Mouse (Mus musculus): ENCODE results near the gene Pde11a. TPM values are rescaled to one million over a fixed set of nuclear protein-coding genes. Genes with fewer than 3 reads are reported as not detected.

Pde11a gene
- polyA plus RNA-seq, 1 experiment from 2014 or later: 0.57 TPM

DNA sequence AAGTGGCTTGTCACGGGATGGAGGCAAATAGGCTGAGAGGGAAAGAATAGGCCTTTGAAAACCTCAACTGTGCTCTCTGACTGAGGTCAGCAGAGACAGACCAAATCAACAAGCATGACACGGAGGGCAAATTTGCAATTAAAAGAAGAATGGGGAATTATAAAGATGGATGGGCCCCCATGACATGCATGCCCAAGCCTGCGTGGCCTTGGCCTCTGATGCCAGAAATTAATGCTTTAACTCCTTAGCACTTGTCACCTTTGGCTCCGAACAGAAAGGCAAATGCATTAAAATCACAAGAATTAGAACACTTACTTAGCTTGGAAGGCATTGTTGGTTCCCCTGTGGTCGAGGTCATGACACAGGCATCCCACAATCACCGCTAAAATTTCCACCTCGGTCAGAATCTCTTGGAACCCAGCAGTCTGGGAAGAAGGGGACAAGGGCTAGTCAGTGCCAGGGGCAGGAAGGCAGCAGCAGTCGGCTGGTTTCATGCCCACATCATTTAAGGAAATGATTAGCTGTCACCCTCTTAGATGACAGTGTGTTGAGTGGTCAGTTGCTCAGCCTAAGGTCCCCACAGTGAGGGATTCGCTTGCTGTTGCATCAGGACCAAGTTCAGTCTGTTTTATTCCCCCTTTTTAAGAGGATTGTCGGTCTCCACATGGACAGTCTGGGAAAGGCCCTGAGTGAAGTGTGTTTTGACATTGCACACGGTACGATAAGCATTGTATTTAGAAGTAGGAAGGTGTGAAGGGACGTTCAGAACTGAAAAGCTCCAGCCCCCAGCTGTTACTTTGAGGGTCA lies 279.7 kb downstream of the Pde11a start:
- no peaks in the 10 kb centered on the region for H3K36me3 ChIP-seq
- no peak overlapping the region for H3K27ac ChIP-seq
- 0 out of 2 replicates have a peak, but pooled peaks cover 2% of the 10 kb centered on the region for H3K27me3 ChIP-seq (replicated peaks)
- ATAC-seq: no peak
- H3K4me2 ChIP-seq (replicated peaks): no peak overlapping the region
- H3K4me3 ChIP-seq (replicated peaks): no peak overlapping the region
- H3K9me3 ChIP-seq: no peaks in the 10 kb centered on the region
- H3K4me1 ChIP-seq (replicated peaks): no peaks in the 10 kb centered on the region
- WGBS: 73% methylated on average over 13 of the region's 13 CpGs
- H3K9ac ChIP-seq: no peak overlapping the region

DNA sequence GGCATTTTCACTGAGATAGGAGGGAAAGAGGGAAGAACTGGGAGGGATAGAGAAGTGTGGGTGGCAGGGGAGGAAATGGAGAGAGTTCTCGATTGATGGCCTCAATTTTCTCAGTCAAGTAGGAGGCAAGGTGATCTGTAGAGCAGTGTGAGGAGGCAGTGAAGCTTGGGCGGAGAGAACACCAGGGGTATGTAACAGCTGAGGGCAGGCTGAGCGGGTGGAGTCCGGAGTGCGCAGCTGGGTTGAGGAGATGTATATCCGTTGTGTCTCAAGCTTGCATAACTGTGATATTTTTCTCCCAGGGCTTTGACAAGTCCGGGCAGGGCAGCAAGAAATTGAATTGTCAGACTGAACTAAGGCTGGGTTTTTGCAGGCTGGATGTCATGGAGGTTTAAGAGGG lies 281.0 kb downstream of the Pde11a start:
- no peaks in the 10 kb centered on the region for H3K4me1 ChIP-seq (replicated peaks)
- H3K4me3 ChIP-seq (replicated peaks): no peak overlapping the region
- no peak overlapping the region for H3K4me2 ChIP-seq (replicated peaks)
- ATAC-seq: no peak
- no peak overlapping the region for H3K27ac ChIP-seq
- no peak overlapping the region for H3K9ac ChIP-seq
- H3K9me3 ChIP-seq: no peaks in the 10 kb centered on the region
- H3K36me3 ChIP-seq: no peaks in the 10 kb centered on the region
- WGBS: 77% methylated on average over 7 of the region's 7 CpGs
- no peaks in the 10 kb centered on the region for H3K27me3 ChIP-seq (replicated peaks)

DNA sequence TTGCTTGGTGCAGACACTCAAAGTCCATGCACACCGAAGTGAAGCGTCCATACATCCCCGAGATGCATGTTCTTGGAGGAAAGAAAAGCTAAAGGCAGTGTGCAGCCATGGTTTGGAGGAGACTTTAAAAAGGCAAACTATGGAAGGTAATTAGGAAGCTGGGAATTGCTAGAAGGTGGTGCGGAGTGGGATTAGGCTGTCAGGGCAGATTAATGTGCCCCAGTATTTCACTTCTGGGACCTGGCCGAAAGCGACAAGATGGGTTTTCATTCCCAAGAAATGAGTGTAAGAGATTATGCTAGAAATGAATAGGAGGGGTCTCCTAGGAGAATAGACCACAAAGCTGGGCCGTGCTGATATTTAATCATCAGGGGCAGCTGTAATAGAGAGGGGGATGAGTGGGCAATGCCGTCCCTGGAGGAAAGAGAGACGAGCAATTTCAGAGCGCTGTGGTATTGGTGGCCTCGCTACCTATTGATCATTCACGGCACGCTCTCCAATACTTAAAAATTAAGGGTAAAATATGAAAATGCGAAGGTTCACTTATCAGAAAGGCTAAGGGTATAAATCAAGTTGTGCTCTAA lies 284.7 kb downstream of the Pde11a start:
- H3K9me3 ChIP-seq: no peaks in the 10 kb centered on the region
- no peak overlapping the region for H3K4me2 ChIP-seq (replicated peaks)
- no peak overlapping the region for H3K4me3 ChIP-seq (replicated peaks)
- ATAC-seq: no peak
- no peaks in the 10 kb centered on the region for H3K27me3 ChIP-seq (replicated peaks)
- no peak overlapping the region for H3K9ac ChIP-seq
- WGBS: 86% methylated on average over 14 of the region's 14 CpGs
- H3K27ac ChIP-seq: no peak overlapping the region
- no peaks in the 10 kb centered on the region for H3K36me3 ChIP-seq
- H3K4me1 ChIP-seq (replicated peaks): no peaks in the 10 kb centered on the region

DNA sequence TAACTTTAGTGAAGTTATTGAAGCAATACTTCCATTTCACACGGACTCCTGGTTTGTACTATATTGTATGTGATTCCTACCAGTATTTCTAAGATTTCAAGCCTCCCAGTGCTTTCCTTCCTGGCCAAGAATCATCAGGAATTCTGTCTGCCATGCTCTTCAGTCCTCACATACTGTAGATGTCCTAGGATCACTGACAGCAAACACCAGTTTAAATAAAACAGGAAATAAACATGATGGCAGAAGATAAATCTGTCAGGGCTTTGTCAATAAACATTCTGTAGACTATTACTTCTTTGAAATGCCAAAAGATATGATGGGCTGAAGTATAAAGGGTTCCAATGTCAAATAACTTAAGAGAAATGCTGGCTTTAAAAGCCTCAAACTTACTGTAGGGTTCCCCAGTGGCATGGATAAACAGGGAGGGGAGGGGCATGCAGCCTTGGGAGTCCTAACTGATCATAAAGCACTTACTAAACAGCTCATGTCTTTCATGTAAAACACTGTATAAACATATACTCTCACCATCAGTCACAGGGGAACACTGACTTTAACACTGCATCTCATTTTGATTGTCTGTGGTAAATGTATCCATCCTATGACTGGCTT lies 285.6 kb downstream of the Pde11a start:
- 69% methylated on average over 1 of the region's 1 CpGs for WGBS
- H3K4me3 ChIP-seq (replicated peaks): no peak overlapping the region
- H3K36me3 ChIP-seq: no peaks in the 10 kb centered on the region
- no peaks in the 10 kb centered on the region for H3K27me3 ChIP-seq (replicated peaks)
- ATAC-seq: no peak
- H3K4me2 ChIP-seq (replicated peaks): no peak overlapping the region
- no peak overlapping the region for H3K27ac ChIP-seq
- H3K9ac ChIP-seq: no peak overlapping the region
- no peaks in the 10 kb centered on the region for H3K4me1 ChIP-seq (replicated peaks)
- H3K9me3 ChIP-seq: no peaks in the 10 kb centered on the region

DNA sequence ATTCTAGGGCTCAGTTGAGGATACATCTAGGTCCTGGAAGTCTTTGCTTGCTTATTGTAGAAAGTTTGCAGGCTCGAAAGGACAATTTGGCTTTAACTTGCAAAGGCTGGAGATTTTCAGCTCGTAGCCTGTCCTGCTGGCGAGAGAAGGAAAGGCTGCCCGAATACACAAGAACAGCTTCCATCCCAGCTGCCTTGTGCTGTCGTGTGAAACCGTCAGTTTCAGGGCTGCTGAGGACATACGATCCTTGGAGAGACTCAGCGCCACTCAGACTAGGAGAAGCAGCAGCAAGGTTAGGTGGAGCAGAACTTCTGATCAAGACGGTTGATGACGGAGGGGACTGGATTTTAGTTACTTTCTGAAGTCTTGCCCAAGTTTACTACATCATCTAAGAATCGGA lies 287.2 kb downstream of the Pde11a start:
- Histone ChIP-seq H3K9me3 (no peaks in the 10 kb centered on the region), H3K9ac (no peak overlapping the region), H3K36me3 (no peaks in the 10 kb centered on the region), H3K4me3 (replicated peaks) (no peak overlapping the region), H3K4me1 (replicated peaks) (no peaks in the 10 kb centered on the region), H3K4me2 (replicated peaks) (no peak overlapping the region), H3K27ac (no peak overlapping the region), H3K27me3 (replicated peaks) (no peaks in the 10 kb centered on the region)
- ATAC-seq: no peak
- 66% methylated on average over 11 of the region's 11 CpGs for WGBS

DNA sequence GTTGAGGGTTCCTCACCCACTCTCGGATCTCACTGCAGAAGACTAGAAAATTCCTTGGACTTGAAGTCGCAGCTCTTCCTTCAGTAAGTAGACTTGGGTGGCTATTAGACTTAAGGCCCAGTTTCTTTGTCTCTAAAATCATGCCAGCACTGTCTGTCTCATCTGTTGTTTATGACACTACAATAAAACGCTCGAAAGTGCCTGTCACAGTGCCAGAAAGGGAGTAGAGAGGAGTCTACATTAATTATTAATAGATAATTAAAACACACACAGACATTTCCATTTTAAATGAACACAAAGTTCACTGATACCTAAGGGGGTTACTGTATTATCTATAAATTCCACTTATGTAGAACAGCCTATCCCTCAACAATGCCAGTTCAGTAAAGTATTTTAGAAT lies 287.7 kb downstream of the Pde11a start:
- Histone ChIP-seq H3K9ac (no peak overlapping the region), H3K4me1 (replicated peaks) (no peaks in the 10 kb centered on the region), H3K4me2 (replicated peaks) (no peak overlapping the region), H3K9me3 (no peaks in the 10 kb centered on the region), H3K27me3 (replicated peaks) (no peaks in the 10 kb centered on the region), H3K27ac (no peak overlapping the region), H3K36me3 (no peaks in the 10 kb centered on the region), H3K4me3 (replicated peaks) (no peak overlapping the region)
- WGBS: 53% methylated on average over 4 of the region's 4 CpGs
- no peak for ATAC-seq

DNA sequence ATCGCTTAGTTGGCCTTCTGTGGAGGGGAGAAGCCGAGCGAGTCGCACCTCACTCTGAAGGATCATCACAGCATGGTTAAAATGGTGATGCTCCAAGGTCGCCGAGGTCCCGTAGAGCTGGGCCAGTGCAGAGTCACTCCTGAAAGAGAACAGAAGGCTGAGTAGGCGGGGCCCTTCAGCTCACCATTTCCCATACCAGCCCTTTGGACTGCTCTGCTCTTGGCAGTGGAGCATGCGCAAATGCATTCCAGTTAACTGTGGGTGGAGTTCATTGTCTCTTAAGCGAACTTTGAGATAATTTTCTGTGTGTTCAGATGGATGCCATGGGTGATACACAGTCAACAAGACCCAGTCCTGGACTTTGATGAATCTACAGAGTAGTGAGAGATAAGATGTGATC lies 288.5 kb downstream of the Pde11a start:
- Histone ChIP-seq H3K9me3 (no peaks in the 10 kb centered on the region), H3K27ac (no peak overlapping the region), H3K9ac (no peak overlapping the region), H3K36me3 (no peaks in the 10 kb centered on the region), H3K4me1 (replicated peaks) (no peaks in the 10 kb centered on the region), H3K4me2 (replicated peaks) (no peak overlapping the region), H3K27me3 (replicated peaks) (no peaks in the 10 kb centered on the region), H3K4me3 (replicated peaks) (no peak overlapping the region)
- 69% methylated on average over 10 of the region's 10 CpGs for WGBS
- ATAC-seq: peak; percentile 78

DNA sequence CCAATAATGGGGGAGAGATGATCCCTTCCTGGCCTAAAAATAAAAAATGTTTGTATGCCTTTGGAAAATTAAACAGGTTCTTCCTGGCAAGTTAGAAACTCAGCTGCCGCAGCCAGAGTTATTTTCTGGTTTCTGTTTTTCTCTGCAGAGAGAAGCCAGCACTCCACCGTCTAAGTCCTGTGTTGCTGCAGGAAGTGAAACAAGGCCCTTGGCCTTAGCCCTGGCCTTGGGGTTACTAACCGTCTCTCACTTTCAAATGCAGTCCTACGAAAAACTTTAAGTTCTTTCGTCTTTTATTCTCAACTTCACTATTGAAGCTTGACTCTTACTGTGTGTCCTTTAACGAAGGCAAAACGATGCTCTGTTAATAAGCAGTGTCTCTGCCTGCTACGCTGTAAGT lies 289.0 kb downstream of the Pde11a start:
- ATAC-seq: no peak
- 68% methylated on average over 8 of the region's 8 CpGs for WGBS
- H3K27me3 ChIP-seq (replicated peaks): no peaks in the 10 kb centered on the region
- no peak overlapping the region for H3K27ac ChIP-seq
- H3K9me3 ChIP-seq: no peaks in the 10 kb centered on the region
- H3K4me3 ChIP-seq (replicated peaks): no peak overlapping the region
- H3K36me3 ChIP-seq: no peaks in the 10 kb centered on the region
- no peak overlapping the region for H3K4me2 ChIP-seq (replicated peaks)
- H3K4me1 ChIP-seq (replicated peaks): no peaks in the 10 kb centered on the region
- no peak overlapping the region for H3K9ac ChIP-seq

DNA sequence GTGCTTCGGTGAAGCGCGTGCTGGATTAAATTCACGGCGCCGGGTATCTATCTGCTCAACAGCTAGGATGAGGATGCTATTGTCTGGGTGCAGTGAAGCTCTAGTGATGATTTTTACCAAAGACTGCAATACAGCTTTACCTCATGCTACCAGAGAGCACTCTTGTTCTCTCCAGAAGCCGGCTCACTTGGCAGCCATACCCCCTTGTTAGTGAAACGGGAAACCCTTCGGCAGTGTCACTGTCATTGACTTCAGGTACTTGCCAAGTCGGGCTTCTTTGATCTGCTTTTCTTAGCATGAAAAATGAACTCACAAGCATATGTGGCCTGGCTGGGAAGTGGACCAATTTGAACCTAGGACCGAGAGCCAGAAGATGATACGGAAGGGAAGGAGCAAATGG lies 290.8 kb downstream of the Pde11a start:
- ATAC-seq: no peak
- no peak overlapping the region for H3K4me2 ChIP-seq (replicated peaks)
- H3K27ac ChIP-seq: no peak overlapping the region
- H3K27me3 ChIP-seq (replicated peaks): no peaks in the 10 kb centered on the region
- H3K36me3 ChIP-seq: no peaks in the 10 kb centered on the region
- no peak overlapping the region for H3K4me3 ChIP-seq (replicated peaks)
- 90% methylated on average over 12 of the region's 12 CpGs for WGBS
- H3K4me1 ChIP-seq (replicated peaks): no peaks in the 10 kb centered on the region
- H3K9ac ChIP-seq: no peak overlapping the region
- H3K9me3 ChIP-seq: no peaks in the 10 kb centered on the region

DNA sequence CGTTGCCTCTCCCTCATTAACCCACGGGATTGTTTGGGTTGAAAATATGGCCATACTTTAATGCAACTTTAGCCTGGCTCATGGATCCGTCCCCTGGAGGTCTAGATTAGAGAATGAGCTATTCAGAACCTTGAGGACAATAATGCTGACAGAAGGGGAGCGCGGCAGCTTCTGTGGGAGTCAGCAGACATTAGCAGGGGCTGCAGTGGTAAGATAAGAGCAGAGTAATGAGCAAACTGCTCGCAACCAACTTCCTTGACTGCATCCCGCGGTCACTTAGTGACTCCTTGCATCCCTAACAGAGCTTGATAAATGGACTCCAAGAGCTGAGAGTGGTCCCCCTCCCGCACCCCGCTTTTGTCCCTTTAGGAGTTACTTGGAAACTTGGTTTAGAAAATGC lies 296.4 kb downstream of the Pde11a start:
- Histone ChIP-seq H3K36me3 (no peaks in the 10 kb centered on the region), H3K4me2 (replicated peaks) (no peak overlapping the region), H3K27me3 (replicated peaks) (no peaks in the 10 kb centered on the region), H3K27ac (no peak overlapping the region), H3K9me3 (no peaks in the 10 kb centered on the region), H3K9ac (no peak overlapping the region), H3K4me3 (replicated peaks) (no peak overlapping the region), H3K4me1 (replicated peaks) (no peaks in the 10 kb centered on the region)
- 87% methylated on average over 10 of the region's 10 CpGs for WGBS
- ATAC-seq: no peak

DNA sequence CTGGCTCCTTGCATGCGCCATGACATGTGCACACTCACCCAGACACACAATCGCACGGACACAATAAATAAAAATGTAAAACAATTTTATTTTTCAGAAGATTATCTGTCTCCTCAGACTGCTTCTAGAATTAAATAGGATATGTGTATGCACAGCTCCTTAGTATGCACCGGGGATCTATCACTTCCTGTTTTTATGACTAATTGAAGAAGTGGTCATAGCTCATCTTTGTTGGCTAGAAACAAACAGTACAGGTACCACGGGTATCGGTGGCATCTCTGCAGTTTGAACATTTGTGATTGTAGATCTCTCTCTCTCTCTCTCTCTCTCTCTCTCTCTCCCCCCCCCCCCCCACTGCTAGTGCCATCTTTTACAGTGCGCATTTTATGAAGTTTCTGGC lies 298.5 kb downstream of the Pde11a start:
- Histone ChIP-seq H3K36me3 (no peaks in the 10 kb centered on the region), H3K27me3 (replicated peaks) (no peaks in the 10 kb centered on the region), H3K27ac (no peak overlapping the region), H3K9me3 (no peaks in the 10 kb centered on the region), H3K9ac (no peak overlapping the region), H3K4me1 (replicated peaks) (no peaks in the 10 kb centered on the region), H3K4me2 (replicated peaks) (no peak overlapping the region), H3K4me3 (replicated peaks) (no peak overlapping the region)
- 97% methylated on average over 7 of the region's 7 CpGs for WGBS
- no peak for ATAC-seq

DNA sequence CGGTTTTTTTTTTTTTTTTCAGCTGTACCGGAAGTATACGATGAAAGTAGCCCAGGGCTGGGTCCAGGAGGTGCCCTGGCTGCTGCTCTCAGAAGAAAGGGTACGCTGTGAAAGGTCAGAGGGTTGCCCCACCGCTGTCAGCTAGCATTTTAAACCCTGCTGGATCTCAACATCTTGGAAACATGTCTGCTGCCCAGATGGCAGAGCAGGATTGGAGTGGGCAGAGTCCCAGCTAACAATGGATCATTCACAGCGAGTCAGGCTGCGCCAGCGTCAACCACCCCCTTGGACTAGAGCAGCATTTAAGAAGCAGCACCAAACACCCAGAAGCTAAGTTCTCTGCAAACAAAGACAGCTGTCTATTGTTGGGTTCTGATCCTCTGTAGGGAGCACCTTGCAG lies 308.5 kb downstream of the Pde11a start:
- H3K9ac ChIP-seq: no peak overlapping the region
- H3K9me3 ChIP-seq: no peaks in the 10 kb centered on the region
- H3K27me3 ChIP-seq (replicated peaks): no peaks in the 10 kb centered on the region
- WGBS: 52% methylated on average over 8 of the region's 8 CpGs
- peaks cover 8% of the 10 kb centered on the region for H3K4me1 ChIP-seq (replicated peaks)
- no peak overlapping the region for H3K4me3 ChIP-seq (replicated peaks)
- peak overlapping the region; percentile 47; the same call in 1 of the 2 replicates for H3K4me2 ChIP-seq (replicated peaks)
- H3K27ac ChIP-seq: no peak overlapping the region
- ATAC-seq: no peak
- H3K36me3 ChIP-seq: no peaks in the 10 kb centered on the region

Data from intestine, embryonic 15.5 days (tissue).